Comparison of ENCODE assay signal across 20 mouse cellular contexts in the genomic region with DNA sequence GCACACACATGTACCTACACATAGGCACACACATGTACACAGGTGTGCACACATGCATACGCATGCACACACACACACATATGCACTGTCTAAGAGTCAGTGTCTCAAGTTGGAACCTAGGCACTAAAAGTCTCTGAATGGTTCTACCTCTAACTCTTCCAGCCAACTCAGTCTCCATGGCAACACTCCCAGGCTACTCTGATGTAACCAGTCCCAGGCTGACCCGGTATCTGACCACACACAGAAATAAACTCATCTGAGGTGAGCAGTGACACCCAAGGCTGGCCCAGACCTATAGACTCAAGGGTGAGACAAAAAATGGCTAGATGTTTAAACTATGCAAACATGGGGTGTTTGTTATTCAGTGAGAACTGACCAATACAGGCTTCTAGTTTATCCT.
"Had no signal": no experiment of that assay in that cellular context is flagged by ENCODE, and none has a peak within 500 bp of the region (broad histone marks: within the 10 kb centered on the region; RNA-seq: fewer than 3 reads in every experiment).

No protein-coding gene starts in this region.

- H3K9ac ChIP-seq: liver, embryonic 14.5 days; midbrain, embryonic 12.5 days; midbrain, embryonic 15.5 days; neural tube, embryonic 12.5 days; neural tube, embryonic 15.5 days had no signal

- H3K9me3 ChIP-seq: midbrain, embryonic 12.5 days; midbrain, embryonic 15.5 days; neural tube, embryonic 12.5 days; neural tube, embryonic 15.5 days had no signal

- ATAC-seq: midbrain, embryonic 15.5 days had no signal

- H3K4me2 ChIP-seq: midbrain, embryonic 12.5 days; midbrain, embryonic 15.5 days; neural tube, embryonic 12.5 days; neural tube, embryonic 15.5 days had no signal

- DNase-seq: kidney, adult 9 months; kidney, postnatal 14 days; layer of hippocampus, adult 9-11 months; lung, adult 2 months; lung, postnatal 14 days; right cerebral cortex, adult 18-20 months; right cerebral cortex, postnatal 14 days; right cerebral cortex, postnatal 4 days; thymus, adult 2 months; thymus, postnatal 14 days; thymus, postnatal 4 days had no signal

- H3K4me3 ChIP-seq: layer of hippocampus, adult 2 months; left cerebral cortex, adult 2 months; midbrain, embryonic 12.5 days; midbrain, embryonic 15.5 days; neural tube, embryonic 12.5 days; neural tube, embryonic 15.5 days had no signal

- H3K27me3 ChIP-seq: midbrain, embryonic 12.5 days; midbrain, embryonic 15.5 days; neural tube, embryonic 12.5 days; neural tube, embryonic 15.5 days had no signal

- H3K4me1 ChIP-seq: midbrain, embryonic 12.5 days; midbrain, embryonic 15.5 days; neural tube, embryonic 12.5 days; neural tube, embryonic 15.5 days had no signal

- H3K36me3 ChIP-seq: midbrain, embryonic 12.5 days; midbrain, embryonic 15.5 days; neural tube, embryonic 12.5 days; neural tube, embryonic 15.5 days had no signal

- H3K27ac ChIP-seq: layer of hippocampus, adult 2 months; left cerebral cortex, adult 2 months; liver, embryonic 14.5 days; macrophage; midbrain, embryonic 12.5 days; midbrain, embryonic 15.5 days; neural tube, embryonic 12.5 days; neural tube, embryonic 15.5 days; stomach, postnatal 0 days had no signal
